Mouse (Mus musculus) adrenal gland, adult 10 weeks (tissue): ENCODE measurements around the gene Cyp2d26. TPM values are rescaled to one million over a fixed set of nuclear protein-coding genes. Genes with fewer than 3 reads are reported as not detected.

ENCODE experiments used
- polyA plus RNA-seq: library from polyadenylated mRNA; stranded (reverse); fragments of 350-450 nt; fragmentation: Illumina TruSeq; extraction: RNeasy Lipid Tissue Mini Kit (QIAGEN cat#74804); gene quantifications from one replicate; pipeline ENCODE4 v1.2.3, GENCODE M21; 2014; ENCODE audit warnings: low read depth, low replicate concordance

The Cyp2d26 gene
- not detected for polyA plus RNA-seq

GRCm38 (mm10) chr15:82794277-82794676 lies at the start of gene Cyp2d26:
Gene Cyp2d26, minus strand, starts transcription at chr15:82794294.

GRCm38 (mm10) chr15:82763631-82764420 lies 30.3 kb downstream of the Cyp2d26 start, which contains the start of gene Cyp2d40:
Gene Cyp2d40, minus strand, starts transcription at chr15:82764183.

Other genes starting within 250 kb of the Cyp2d26 start
- not detected for gene Cyp2d12, start 239.2 kb downstream of the Cyp2d26 start, polyA plus RNA-seq
- gene Cyp2d34, start 173.3 kb downstream of the Cyp2d26 start, polyA plus RNA-seq, result not detected
- gene Cyp2d40, start 30.1 kb downstream of the Cyp2d26 start, polyA plus RNA-seq, result not detected
- gene Tcf20, start 193.6 kb upstream of the Cyp2d26 start, polyA plus RNA-seq, result 24.0 TPM
- gene Nfam1, start 239.0 kb upstream of the Cyp2d26 start, polyA plus RNA-seq, result 0.41 TPM